Mouse (Mus musculus): ENCODE measurements at regions not wholly inside any gene's neighbourhood (a gene's known extent, or its start where the extent isn't known, plus 50 kb on each side); places are given as distances from the start of the nearest gene placed in this dataset.
A peak's percentile ranks its signal among the peaks of the same experiment; 100 is the strongest.

DNA sequence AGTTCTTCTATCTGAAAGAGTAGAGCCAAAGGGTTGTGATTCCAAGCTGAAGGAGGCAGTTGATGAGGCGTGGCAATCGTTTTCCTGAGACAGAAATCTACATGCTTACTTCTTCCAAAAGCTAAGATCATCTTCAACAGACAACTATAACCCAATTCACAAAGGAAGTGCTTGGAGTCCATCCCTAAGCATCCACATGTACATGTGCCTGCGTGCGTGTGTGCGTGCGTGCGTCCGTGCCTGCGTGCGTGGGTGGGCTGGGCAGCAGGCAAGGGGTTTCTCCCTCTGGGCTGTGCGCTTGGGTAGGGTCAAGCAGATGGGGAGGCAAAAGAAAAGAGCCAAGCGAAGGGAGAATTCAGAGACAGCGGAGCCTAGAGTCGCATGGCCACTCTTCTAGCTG, 108.2 kb upstream of the Atp1a1 start:
- Histone ChIP-seq H3K27me3 (ENCODE audit: control insufficient read depth, insufficient read depth, low read length) (no peaks in the 10 kb centered on the region), H3K4me2 (replicated peaks; ENCODE audit: low read depth) (peak overlapping the region; percentile 26; the same call in 1 of the 2 replicates), H3K4me3 (ENCODE audit: low read depth, low read length) (no peak overlapping the region), H3K9ac (ENCODE audit: low read length) (no peak overlapping the region), H3K4me1 (replicated peaks; ENCODE audit: control insufficient read depth, insufficient read depth) (peaks cover 12% of the 10 kb centered on the region), H3K36me3 (ENCODE audit: control insufficient read depth, insufficient read depth, low read length) (no peaks in the 10 kb centered on the region), H3K9me3 (ENCODE audit: control insufficient read depth, low read length) (no peaks in the 10 kb centered on the region), H3K27ac (replicated peaks) (peak overlapping the region; percentile 73)
- TF ChIP-seq CTCF (IDR thresholded peaks at IDR 0.05; ENCODE audit: low read depth) (no peak), EP300 (optimal IDR thresholded peaks at IDR 0.05) (no peak)
- ATAC-seq (ENCODE audit: low FRiP score, low TSS enrichment) (no peak), DNase-seq (ENCODE audit: low spot score) (no peak)
- WGBS, result 87% methylated on average over 14 of the region's 14 CpGs

DNA sequence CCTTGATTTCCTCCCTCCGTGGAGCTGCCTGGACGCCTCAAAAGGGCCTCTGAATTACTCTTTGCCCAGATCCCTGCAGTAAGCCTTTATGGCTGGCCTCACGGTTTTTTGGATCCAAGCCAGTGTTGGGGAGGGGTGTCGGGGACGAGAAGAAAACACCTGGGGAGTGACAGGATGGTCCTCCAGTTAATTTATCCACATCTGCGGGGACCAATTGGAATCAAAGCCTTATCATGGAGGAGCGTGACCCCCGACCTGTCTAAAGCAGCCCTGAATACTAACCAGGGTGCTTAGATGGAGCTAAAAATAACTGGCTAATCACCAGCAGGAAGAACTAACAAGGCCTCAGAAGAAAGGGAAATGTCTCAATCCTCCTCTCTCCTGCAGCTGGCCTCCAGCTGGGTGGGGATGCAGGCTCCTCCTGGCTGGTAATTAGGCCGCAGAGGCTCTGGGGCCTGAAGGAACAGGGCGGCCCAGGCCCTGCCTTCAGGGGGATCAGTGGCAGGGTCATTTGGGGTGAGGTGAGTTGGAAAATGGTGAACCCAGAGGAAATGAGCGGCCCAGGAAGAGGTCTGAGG, 107.2 kb upstream of the Atp1a1 start:
- Histone ChIP-seq H3K4me3 (ENCODE audit: low read depth, low read length) (no peak overlapping the region), H3K27me3 (ENCODE audit: control insufficient read depth, insufficient read depth, low read length) (no peaks in the 10 kb centered on the region), H3K4me2 (replicated peaks; ENCODE audit: low read depth) (no peak overlapping the region), H3K9ac (ENCODE audit: low read length) (no peak overlapping the region), H3K36me3 (ENCODE audit: control insufficient read depth, insufficient read depth, low read length) (no peaks in the 10 kb centered on the region), H3K27ac (replicated peaks) (peak overlapping the region; percentile 80), H3K9me3 (ENCODE audit: control insufficient read depth, low read length) (no peaks in the 10 kb centered on the region), H3K4me1 (replicated peaks; ENCODE audit: control insufficient read depth, insufficient read depth) (peaks cover 12% of the 10 kb centered on the region)
- TF ChIP-seq EP300 (optimal IDR thresholded peaks at IDR 0.05), result no peak
- WGBS, result 13% methylated on average over 11 of the region's 11 CpGs
- DNase-seq (ENCODE audit: low spot score) (peak; percentile 63), ATAC-seq (ENCODE audit: low FRiP score, low TSS enrichment) (peak; percentile 16)

DNA sequence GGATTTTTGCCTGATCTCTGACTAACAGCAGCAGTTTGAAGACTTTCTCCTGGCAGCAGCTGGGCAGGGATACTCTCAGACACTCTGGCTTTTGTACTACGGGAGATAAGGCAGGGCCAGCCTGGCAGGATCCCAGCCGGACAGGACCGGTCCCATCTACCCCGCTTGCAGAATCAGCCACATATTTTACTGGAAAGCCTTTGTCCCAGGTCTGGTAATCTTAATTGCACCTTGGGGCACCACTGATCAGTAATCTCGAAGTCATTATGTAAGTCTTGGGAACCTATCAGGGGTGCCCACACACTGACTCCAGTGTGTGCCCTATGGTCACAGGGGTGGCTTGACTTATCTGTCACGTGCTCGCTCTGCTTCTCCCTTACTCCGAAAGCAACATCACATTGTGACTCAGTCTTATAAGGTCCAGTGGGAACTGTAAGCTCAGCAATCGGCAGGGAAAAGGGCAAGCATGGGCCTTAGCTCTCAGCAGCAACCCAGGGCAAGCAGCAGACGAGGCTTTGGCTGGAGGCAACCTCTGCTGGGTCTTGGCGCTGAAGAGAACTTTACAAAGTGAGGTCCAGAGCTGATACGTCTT, 105.0 kb upstream of the Atp1a1 start:
- Histone ChIP-seq H3K9ac (ENCODE audit: low read length) (no peak overlapping the region), H3K4me1 (replicated peaks; ENCODE audit: control insufficient read depth, insufficient read depth) (peaks cover 12% of the 10 kb centered on the region), H3K9me3 (ENCODE audit: control insufficient read depth, low read length) (no peaks in the 10 kb centered on the region), H3K4me2 (replicated peaks; ENCODE audit: low read depth) (no peak overlapping the region), H3K36me3 (ENCODE audit: control insufficient read depth, insufficient read depth, low read length) (no peaks in the 10 kb centered on the region), H3K4me3 (ENCODE audit: low read depth, low read length) (no peak overlapping the region), H3K27me3 (ENCODE audit: control insufficient read depth, insufficient read depth, low read length) (no peaks in the 10 kb centered on the region), H3K27ac (replicated peaks) (peak overlapping the region; percentile 79)
- DNase-seq (ENCODE audit: low spot score) (peak; percentile 84), ATAC-seq (ENCODE audit: low FRiP score, low TSS enrichment) (peak; percentile 94)
- 50% methylated on average over 12 of the region's 12 CpGs for WGBS
- TF ChIP-seq EP300 (optimal IDR thresholded peaks at IDR 0.05) (no peak), CTCF (IDR thresholded peaks at IDR 0.05; ENCODE audit: low read depth) (no peak)

DNA sequence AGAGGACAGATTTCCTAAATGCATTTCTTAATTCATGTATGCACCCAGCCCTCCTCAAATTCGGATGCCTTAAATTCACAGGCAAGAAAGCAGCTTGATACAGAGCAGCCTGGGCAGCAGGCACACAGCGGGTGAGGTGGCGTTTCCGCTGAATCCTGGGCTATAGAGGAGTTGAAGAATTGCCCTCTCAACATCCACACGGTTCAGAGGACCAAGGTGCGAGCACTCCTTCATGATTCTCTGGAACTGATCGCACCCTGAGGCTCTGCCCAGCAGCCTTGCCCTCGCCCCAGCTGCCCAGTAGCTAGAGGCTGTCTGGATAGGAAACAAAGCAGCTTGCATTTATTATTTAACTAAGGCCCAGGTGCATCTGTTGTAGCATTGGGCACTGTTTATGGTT, 104.3 kb upstream of the Atp1a1 start:
- H3K27ac ChIP-seq (replicated peaks), result peak overlapping the region; percentile 79
- H3K4me1 ChIP-seq (replicated peaks; ENCODE audit: control insufficient read depth, insufficient read depth), result peaks cover 12% of the 10 kb centered on the region
- no peaks in the 10 kb centered on the region for H3K9me3 ChIP-seq (ENCODE audit: control insufficient read depth, low read length)
- TF ChIP-seq CTCF (IDR thresholded peaks at IDR 0.05; ENCODE audit: low read depth) (no peak), EP300 (optimal IDR thresholded peaks at IDR 0.05) (no peak)
- H3K36me3 ChIP-seq (ENCODE audit: control insufficient read depth, insufficient read depth, low read length), result no peaks in the 10 kb centered on the region
- WGBS, result 76% methylated on average over 8 of the region's 8 CpGs
- DNase-seq (ENCODE audit: low spot score), result peak; percentile 26
- H3K4me2 ChIP-seq (replicated peaks; ENCODE audit: low read depth), result no peak overlapping the region
- H3K27me3 ChIP-seq (ENCODE audit: control insufficient read depth, insufficient read depth, low read length), result no peaks in the 10 kb centered on the region
- H3K4me3 ChIP-seq (ENCODE audit: low read depth, low read length), result no peak overlapping the region
- ATAC-seq (ENCODE audit: low FRiP score, low TSS enrichment), result peak; percentile 0; the same call in 1 of the 2 replicates
- H3K9ac ChIP-seq (ENCODE audit: low read length), result no peak overlapping the region

DNA sequence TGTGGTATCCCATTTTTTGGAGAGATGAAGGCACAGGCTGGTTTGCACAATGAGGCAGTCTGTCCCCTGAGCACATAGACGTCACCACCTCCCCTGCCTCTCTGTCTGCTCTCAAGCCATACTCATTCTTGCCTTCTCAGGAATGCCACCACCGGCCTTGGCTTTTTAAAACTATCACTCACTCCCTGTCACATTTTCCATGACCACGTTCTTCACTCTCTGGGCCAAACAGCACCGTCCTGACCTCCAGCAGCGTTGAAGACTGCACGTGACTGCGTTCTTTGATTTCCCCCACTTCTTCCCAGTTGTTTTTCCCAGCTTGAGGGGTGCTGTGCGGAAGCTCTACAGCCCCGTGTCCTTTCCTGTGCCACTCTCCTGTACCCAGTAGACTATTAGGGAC, 100.4 kb upstream of the Atp1a1 start:
- 55% methylated on average over 9 of the region's 9 CpGs for WGBS
- no peaks in the 10 kb centered on the region; the same call in none of the 2 replicates for H3K4me1 ChIP-seq (replicated peaks; ENCODE audit: control insufficient read depth, insufficient read depth)
- H3K27me3 ChIP-seq (ENCODE audit: control insufficient read depth, insufficient read depth, low read length), result no peaks in the 10 kb centered on the region
- H3K4me3 ChIP-seq (ENCODE audit: low read depth, low read length), result no peak overlapping the region
- H3K27ac ChIP-seq (replicated peaks), result no peak overlapping the region
- ATAC-seq (ENCODE audit: low FRiP score, low TSS enrichment) (no peak), DNase-seq (ENCODE audit: low spot score) (no peak)
- no peak overlapping the region for H3K4me2 ChIP-seq (replicated peaks; ENCODE audit: low read depth)
- H3K36me3 ChIP-seq (ENCODE audit: control insufficient read depth, insufficient read depth, low read length), result no peaks in the 10 kb centered on the region
- TF ChIP-seq EP300 (optimal IDR thresholded peaks at IDR 0.05), result no peak
- no peak for TF ChIP-seq CTCF (IDR thresholded peaks at IDR 0.05; ENCODE audit: low read depth)
- no peaks in the 10 kb centered on the region for H3K9me3 ChIP-seq (ENCODE audit: control insufficient read depth, low read length)
- H3K9ac ChIP-seq (ENCODE audit: low read length), result no peak overlapping the region

DNA sequence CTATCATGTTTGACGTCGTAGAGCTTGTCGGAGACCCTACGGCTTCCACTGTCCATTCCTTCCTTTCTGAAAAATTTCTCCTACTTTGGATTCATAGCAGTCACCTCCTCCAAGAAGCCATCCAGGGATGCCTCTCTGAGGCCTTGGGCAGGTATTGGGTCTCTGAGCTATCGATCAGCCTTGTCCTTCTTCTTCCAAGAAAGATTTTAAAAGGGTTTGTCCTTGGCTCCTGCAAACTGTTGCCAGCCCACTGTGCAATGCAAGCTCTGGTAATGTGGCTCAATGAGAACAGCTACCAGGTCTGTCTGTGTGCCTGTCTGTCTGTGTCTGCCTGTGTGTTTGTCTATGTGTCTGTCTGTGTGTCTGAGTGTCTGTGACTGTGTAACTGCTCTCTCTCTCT, 99.8 kb upstream of the Atp1a1 start:
- Histone ChIP-seq H3K4me1 (replicated peaks; ENCODE audit: control insufficient read depth, insufficient read depth) (no peaks in the 10 kb centered on the region; the same call in none of the 2 replicates), H3K27me3 (ENCODE audit: control insufficient read depth, insufficient read depth, low read length) (no peaks in the 10 kb centered on the region), H3K4me3 (ENCODE audit: low read depth, low read length) (no peak overlapping the region), H3K9me3 (ENCODE audit: control insufficient read depth, low read length) (no peaks in the 10 kb centered on the region), H3K9ac (ENCODE audit: low read length) (no peak overlapping the region), H3K27ac (replicated peaks) (no peak overlapping the region), H3K4me2 (replicated peaks; ENCODE audit: low read depth) (no peak overlapping the region), H3K36me3 (ENCODE audit: control insufficient read depth, insufficient read depth, low read length) (no peaks in the 10 kb centered on the region)
- WGBS, result 92% methylated on average over 5 of the region's 5 CpGs
- TF ChIP-seq CTCF (IDR thresholded peaks at IDR 0.05; ENCODE audit: low read depth) (no peak), EP300 (optimal IDR thresholded peaks at IDR 0.05) (no peak)
- DNase-seq (ENCODE audit: low spot score) (no peak), ATAC-seq (ENCODE audit: low FRiP score, low TSS enrichment) (no peak)

Data from stomach, postnatal 0 days (tissue).